Mouse (Mus musculus): ENCODE results near the gene Eif2b4.

The Eif2b4 gene

DNA sequence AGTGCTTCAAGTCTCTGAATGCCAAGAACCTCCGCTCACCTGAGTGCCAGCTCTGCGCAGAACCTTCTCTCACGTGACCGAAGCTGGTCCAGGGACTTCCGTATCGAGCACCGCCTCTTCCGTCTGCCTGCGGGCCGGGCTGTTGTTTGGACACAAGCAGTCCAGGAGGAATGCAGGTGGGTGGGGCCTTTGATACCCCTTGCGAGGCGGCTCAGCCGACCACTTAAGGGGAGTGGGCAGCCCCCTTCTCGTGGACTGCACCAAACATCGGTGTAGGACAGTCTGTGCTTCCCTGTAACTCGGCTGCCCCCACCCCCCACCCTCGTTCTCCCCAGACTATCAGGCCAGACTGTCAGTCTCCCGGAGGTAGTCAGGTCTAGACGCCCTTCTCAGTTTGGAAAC lies 39.1 kb downstream of the Eif2b4 start, which contains the start of gene Mpv17:
Gene Mpv17 (minus strand): TSS at position 100 of the 402 bp plus-strand sequence.
- DNase-seq (ENCODE audit: low read depth, low spot score) = peak; percentile 92

GRCm38 (mm10) chr5:31153516-31154151 lies 39.6 kb downstream of the Eif2b4 start:
- no peak for DNase-seq (ENCODE audit: low read depth, low spot score)

- no peak for DNase-seq (ENCODE audit: low read depth, low spot score)
Measured at GRCm38 (mm10) chr5:31151746-31152145, 41.5 kb downstream of the Eif2b4 start.

- no peak for DNase-seq (ENCODE audit: low read depth, low spot score)
Measured at GRCm38 (mm10) chr5:31149781-31150180, 43.4 kb downstream of the Eif2b4 start.

DNA sequence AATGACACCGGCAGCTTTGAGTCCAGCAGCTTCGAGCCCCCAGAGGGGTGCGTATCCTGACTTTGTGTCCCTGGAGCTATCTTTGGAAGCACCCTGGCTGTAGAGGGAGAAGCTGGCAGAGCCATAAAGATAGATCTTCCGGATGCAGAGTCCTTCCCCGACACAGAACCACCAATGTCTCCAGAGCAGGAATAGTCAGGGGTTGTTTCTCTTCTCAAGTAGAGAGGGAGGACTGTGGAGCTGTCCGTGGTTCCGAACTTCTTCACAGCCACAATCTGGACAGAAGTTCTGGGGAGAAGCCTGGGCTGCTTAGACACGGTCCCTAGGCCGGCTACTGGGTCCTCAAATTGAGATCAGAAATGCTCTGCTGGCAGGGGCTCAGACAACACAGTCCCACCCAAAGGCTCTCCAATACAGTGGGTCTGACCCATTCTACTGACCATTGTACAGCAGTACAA lies 54.2 kb downstream of the Eif2b4 start:
- DNase-seq (ENCODE audit: low read depth, low spot score) = peak; percentile 74

DNA sequence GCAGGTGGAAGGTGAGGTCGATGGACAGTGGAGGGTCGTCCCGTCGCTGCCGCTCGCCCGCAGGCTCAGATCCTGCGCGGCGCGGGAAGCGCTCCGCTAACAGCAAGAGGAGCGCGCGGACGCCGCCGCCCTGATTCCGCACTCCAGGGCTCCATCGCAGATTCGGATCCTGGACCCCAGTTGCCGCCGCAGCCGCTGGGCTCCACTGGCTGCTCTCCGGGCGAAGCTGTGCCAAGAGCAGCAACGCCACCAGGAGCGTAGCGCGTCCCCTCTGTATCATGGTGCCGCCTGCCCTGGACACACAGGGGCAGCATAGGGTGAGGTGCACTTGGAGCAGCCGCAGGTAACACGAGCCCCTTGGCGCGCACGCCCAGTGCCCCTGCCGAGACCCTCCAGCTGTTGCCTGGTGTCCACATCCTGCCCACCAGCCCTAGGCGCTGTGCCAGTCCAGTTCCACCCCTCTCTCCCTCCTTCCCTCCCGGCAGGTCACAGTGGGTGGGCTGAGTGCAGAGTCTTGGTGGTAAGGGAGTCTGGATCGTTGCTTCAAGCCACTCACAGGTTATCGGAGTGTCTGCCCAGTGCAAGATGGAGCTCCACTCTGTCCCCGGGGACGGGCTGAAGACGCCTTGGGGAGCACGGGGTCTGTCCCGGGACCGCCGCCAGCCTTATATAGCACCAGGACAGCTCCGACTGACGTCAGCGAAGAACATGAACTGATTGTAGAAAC lies 54.8 kb downstream of the Eif2b4 start, which contains the start of gene Ucn:
Gene Ucn (minus strand): TSS at position 589 of the 727 bp plus-strand sequence.
- peak; percentile 40 for DNase-seq (ENCODE audit: low read depth, low spot score)

DNA sequence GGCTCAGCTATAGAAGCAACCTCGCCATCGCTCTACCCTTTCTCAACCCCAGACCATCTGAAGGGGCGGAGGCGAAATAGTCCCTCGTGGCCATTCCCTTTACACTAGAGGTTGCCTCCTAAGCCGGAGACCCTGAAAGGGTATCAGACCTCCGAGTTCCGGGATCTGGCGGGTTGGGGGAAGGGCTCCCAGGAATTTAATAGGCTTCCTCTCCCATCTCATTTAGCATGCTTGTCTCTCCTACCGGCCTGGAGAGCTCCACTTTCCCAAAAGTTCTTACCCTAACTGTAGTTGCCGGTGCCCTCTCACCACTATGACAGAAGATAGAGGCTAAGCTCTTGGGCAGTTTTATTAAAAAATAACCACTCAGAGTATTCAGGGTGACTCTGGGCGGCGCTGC lies 55.6 kb downstream of the Eif2b4 start:
- DNase-seq (ENCODE audit: low read depth, low spot score) = no peak

Data from ES-CJ7 (cell line).